Mouse (Mus musculus) neutrophil, adult 5-6 weeks (primary cell): Measurements from ENCODE around the gene Nuf2. TPM values are rescaled to one million over a fixed set of nuclear protein-coding genes. Genes with fewer than 3 reads are reported as not detected.
"Not testable (repeated sequence)": the region's sequence is repeated elsewhere in the genome, so short reads cannot be mapped to it uniquely, and the experiment has no call there.

Experiments used
- ATAC-seq: fragments of 151-379, 151-347 bp; 2 replicates; pipeline ENCODE4 v1.8.0; 2017; ENCODE audit warnings: mild to moderate bottlenecking, moderate TSS enrichment; ENCODE audit not compliant: insufficient number of reproducible peaks, poor library complexity, low FRiP score, severe bottlenecking; ENCODE audit errors: extremely low read depth
- total RNA-seq: library from RNA; stranded (forward); fragments of 200-1000 nt; gene quantifications from 2 replicates; pipeline ENCODE4 v1.2.3, GENCODE M21; 2017

Gene Nuf2
- 4.2 TPM in 1 of 2 replicates, not detected in the other for total RNA-seq

DNA sequence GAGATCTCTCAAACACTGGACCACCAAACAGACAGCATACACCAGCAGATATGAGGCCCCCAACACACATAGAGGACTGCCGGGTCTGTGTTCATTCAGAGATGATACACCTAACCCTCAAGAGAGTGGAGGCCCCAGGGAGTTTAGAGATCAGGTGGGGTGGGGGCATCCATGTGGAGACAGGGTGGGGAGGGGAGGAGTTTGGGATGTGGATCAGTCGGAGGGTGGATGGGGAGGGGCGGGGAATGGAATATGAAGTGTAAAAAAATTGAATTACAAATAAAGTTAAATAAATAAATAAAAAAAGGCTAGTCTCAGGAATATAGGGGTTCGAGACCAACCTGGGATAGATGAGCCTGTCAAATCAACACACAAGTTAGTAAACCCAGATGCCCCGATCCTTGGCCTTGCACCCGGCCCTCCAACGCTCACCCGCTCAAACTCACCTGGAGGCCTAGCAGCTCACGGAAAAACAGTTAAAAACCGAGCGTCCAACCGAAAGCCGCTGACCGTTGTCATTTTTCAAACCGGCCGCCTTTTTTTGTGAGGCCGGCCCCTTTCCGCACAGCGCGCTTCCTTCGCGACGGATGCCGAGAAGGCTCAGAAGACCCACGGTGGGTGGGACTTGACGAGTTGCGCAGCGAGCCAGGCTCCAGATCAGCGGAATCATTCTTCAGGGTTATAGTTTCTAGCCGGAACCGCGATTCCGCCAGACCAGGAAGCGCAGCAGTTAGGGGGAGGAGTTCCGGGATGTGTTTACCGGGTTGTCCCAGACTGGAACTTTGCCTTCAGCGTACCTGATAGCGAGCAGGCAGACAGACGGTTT is at the start of gene Nuf2:
Nuf2 (minus strand) TSS at position 589 of the 826 bp plus-strand sequence.
- ATAC-seq = peak; percentile 100

DNA sequence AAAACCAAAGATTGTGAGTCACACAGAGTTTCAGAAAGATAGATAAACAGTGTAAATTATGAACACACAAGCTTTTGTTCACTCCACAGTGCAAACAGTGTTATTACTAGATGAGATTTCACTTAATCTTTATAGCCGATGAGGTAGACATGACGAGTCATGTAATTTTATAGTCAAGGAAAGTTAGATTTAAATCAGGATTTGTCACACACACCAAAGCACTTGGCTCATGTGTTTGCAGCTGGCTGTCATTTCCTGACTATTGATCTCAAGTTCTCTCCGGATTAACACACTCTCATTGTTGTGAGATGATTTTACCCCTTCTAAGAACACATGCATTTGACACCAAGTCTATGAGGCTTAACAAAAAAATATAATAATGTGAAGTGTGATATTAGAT is 48.3 kb upstream of the Nuf2 start:
- ATAC-seq = no peak

DNA sequence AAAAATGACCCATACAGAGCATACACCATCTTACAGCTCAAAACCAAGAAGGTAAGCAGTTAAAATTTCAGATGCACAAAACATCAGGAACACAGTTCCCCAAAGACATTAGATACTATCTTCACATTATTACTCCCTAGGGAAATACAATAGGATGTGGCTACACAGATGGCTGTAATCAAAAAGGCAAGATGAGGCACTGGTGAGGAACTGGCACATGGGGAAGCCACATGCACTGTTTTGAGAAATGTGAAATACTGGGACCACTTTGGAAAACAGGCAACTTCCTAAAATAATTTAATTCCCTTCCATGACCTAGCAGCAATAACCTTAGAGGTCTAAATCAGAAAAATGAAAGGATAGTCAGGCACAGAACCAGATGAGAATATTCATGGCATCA is 42.9 kb upstream of the Nuf2 start:
- ATAC-seq = no peak

DNA sequence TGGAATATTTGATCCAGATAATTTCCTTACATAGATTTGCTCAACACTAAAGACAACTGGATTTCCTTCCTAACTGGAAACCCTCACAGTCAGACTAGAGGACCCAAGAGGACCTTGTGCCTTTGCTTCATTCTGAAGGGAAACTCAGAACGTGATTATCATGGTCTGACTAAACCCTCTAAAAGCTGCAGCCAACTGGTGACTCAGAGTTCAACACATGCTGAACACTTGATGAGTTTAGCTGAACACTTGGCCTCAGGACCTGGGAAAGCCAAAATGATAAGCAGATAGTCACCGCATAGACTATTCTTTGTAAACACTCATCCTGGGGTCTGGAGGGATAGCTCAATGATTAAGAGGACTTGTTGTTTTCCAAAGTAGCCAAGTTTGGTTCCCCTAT is 24.4 kb upstream of the Nuf2 start:
- no peak for ATAC-seq

DNA sequence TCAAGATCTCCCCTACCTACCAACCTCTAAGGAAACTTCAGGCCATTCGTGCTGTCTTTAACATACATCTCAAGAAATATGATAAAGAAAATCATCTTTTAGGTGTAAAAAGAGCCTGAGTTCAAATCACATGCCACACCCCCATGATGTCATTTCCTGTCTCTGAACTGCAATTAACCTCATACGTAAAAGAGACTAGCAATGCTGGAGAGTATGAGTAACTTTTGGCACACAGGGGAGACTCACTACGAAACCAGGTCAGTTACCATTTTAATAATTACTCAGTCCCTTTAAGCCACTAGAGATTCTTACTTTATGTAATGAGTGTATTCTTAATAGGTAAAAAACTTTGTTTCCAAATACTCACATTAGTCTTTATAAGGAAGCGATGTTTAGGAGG is 23.8 kb upstream of the Nuf2 start:
- ATAC-seq = no peak

DNA sequence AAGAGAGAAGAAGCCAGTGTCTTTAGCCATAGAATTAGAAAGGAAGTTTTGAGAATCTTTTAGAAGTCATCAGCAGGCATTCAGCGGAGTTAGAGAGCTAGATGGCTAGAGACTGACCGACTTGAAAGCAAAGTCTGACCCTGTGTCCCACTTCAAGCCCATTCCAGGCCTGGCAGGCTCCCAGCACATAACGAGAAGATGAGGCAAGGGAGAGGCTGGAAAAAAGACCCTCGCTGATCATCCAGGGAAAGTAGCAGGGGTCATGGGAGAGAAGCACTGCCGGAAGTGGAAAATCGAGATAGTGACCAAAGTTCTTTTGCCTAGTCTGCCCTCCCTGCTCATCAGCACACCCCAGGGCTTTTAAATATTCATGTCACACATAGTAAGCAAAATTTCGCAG is 22.2 kb upstream of the Nuf2 start:
- ATAC-seq = no peak

DNA sequence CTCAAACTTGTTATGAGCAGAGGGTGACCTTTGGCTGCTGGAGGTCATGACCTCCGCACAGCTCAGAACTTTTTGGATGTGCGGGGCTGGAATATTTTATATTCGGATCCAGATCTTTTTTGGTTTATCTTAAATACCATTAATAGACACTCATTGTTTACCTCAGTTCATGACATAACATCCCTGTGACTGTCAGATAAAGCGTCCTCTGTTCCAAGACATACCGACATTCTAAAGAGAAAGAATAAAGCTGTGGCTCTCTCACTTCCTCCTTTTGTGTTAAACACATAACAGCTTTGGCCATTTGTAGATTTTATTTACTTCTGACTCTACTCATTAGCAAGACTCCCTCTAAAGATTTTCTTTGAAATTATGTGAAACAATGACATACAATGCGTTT is 9.2 kb upstream of the Nuf2 start:
- no peak for ATAC-seq

DNA sequence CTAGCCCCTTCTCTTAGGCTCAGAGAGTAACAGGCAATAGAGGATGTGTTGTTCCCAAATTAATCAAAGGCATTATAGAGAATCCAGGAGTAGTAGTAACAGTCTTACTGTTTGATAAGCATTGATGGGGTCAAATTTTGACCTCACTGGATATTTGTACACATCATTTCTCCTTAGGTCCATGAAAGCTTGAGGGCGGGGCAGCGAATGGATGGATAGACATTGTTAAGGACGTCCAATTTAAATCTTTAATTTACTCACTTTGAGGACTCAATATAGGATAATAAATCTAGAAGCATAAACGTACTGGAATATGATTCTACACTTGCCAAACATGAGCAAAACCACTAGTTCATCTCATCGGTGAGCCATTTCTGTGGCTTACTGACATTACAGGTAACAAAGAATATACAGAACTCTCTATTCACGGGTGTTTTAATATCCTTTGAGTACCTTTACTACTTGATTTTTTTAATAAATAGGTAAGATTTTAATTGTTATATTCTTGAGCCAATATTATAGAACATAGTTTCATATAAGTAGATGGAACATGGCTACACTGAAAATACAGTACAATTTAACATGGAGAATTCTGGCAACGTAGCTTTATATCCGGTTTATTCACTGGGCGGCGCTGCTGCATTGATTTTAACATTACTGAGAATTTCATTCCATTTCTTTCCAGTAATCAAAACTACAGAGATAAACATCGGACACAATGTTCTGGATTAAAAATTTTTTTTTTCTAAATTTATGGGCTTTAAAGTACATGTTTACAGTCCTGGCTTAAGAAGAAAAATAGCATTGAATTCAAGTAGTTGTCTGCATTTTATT is 655 bp upstream of the Nuf2 start:
- no peak for ATAC-seq

DNA sequence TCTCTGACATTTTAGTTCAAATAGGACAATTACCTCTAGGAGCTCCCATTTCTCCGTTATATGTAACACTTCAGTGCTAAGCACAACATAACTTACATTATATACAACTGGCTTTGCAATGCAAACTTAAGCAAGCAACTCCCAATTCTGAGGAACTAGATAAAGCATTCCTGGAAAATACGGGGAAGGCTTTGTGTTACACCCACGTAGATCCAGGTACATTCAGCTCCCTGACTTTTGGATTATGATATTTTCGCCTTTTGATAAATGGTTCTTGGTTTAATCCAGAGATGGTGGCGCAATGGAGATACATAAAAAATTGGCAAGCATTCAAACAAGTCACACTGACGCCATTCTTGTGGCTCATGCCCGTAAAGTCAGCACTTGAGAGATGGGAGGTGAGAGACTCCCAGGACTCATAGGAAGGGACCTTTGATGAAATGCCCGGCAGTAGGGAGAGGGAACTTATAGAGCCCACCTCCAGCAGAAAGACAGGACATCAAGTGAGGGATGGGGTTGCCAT is 1.2 kb downstream of the Nuf2 start:
- no peak for ATAC-seq

DNA sequence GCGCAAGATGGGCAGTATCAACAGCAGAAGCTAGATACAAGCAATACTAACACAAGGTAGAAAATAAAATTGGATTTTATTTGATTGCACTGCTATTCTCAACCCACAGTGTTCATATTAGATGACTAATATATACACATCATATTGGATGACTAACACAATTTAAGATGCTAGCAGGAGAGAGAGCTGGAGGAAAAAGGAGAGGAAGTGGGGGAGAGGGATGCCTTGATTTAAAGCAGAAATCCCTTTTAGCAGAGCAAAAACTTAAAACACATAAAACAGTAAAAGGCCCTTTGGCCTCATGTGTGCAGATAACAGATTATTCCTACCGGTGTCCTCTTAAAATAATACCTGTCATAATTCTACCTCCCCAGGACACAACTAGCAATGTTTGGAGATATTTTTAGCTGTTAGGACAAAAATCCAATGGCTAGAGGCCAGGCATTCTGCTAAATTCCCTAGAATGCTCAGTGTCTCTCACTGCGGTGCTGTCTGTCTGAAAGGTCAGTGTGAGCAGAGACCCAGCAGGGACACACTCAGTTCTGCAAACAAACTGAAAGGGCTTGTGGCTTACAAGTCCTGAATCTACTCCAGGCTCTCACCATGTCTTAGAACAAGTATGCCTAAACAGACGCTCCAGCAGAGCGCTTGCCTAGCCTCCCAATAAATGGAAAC is 5.1 kb downstream of the Nuf2 start:
- ATAC-seq = no peak

DNA sequence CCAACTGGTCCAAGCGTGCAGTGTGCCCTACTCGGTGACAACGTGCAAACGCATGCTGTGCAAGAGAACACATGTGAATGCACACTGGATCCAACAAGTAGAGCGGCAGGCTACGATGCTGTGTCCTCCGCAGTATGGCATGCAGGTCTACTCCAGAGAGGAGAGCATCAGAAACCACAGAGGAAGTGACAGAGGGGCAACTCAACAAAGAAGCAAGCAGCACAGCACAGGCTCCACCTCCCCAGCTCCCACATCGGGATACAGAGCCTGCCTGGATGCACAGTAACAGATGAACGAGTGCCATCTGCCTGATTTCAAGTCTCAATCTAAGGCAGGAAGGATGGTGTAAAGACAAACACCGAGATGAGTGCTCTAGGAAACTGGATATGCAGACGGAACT is 11.9 kb downstream of the Nuf2 start:
- no peak for ATAC-seq

DNA sequence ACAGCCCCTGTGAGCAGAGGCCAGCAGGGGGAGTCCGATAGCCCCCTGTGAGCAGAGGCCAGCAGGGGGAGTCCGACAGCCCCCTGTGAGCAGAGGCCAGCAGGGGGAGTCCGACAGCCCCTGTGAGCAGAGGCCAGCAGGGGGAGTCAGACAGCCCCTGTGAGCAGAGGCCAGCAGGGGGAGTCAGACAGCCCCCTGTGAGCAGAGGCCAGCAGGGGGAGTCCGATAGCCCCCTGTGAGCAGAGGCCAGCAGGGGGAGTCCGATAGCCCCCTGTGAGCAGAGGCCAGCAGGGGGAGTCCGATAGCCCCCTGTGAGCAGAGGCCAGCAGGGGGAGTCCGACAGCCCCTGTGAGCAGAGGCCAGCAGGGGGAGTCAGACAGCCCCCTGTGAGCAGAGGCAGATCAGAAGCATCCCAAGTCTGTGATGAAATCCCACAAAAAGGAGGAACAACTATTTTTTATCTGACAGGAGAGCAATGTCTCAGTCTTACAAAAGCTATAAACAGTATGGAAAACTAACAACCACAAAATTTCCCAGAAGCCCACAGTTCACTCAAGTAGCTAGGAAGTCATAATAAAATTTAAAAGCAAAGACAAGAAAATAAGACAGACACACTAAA is 13.3 kb downstream of the Nuf2 start:
- not testable (repeated sequence) for ATAC-seq

DNA sequence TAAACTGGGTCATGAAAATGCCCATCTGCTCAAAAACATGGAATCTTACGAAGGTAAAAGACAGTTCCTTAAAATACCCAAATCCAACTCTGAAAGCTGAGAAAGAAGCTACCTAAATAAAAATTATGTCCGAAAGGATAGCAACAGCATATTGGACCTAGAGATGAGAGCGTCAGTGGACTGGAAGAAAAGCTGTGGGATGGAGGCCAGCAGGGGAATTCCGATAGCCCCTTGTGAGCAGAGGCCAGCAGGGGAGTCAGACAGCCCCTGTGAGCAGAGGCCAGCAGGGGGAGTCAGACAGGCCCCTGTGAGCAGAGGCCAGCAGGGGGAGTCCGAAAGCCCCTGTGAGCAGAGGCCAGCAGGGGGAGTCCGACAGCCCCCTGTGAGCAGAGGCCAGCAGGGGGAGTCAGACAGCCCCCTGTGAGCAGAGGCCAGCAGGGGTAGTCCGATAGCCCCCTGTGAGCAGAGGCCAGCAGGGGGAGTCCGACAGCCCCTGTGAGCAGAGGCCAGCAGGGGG is 13.8 kb downstream of the Nuf2 start:
- ATAC-seq = no peak

DNA sequence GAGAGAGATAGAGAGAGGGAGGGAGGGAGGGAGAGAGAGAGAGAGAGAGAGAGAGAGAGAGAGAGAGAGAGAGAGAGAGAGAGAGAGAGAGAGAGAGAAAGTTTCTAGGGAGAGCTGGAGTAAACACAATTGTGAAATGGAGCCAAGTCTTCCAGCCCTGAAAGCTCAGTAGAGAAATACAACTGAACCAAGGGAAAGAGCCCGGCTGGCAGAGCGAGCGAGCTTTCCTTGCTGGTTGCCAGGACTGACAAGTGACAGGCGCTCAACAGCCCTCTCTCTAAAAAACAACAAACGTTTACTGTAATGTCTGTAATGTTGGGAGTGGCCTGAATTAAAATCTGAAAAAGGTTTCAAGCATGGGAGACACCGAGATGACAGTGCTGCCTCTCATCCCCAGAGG is 24.9 kb downstream of the Nuf2 start:
- ATAC-seq = no peak

DNA sequence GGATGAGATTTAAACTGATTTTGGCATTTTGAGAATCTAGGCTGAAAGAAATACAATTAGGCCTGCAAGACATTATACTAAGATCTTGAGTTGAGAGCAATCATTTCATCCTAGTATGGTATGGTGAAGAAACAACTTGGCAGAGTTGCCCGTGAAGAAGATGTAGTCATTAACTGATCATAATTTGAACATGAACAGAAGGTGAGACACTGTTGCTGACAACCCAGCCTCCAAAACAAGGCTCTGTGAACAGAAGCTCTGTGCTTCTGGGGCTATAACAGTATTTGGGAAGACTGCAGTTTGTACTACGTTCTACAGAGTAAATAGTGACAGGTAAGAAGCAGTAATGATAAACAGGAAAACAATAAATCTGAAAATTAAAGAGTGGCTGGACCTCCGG is 28.4 kb downstream of the Nuf2 start:
- no peak for ATAC-seq

DNA sequence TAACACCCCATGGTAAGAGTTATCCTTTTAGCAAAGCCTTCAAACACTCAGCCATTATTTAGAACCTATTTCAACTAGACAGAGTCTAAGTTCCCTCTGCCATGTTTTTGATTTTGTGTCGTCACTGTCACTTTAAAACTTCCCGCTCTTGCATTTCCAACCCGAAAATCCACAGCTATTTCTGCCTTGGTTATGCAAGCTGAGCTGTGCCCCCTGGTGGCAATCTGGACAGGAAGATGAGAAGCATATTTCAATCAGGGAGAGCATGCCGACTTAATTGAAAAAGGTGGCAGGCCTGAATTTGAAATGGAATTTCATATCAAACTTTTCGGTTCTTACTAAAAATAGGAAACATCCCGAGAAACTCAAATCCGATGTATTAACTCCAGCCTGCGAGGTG is 35.6 kb downstream of the Nuf2 start:
- ATAC-seq = no peak

DNA sequence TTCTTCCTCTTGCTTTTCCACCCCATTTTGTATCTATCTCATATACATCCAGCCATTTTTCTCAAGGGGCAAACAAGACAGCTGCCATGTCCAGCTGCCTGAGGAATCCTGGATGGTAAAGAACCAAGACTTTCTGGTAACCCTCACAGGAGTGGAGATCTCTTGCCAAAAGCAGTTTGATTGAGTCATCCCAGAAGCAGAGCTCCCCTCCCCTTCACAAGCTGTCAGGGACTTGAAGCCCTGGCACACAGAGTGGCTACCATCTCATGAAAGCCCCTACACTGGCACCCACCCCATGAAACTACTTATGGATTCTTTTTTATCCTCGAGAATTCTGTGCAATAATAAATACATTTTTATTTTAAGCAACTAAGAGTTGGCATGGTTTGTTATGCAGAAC is 39.7 kb downstream of the Nuf2 start:
- ATAC-seq = no peak

DNA sequence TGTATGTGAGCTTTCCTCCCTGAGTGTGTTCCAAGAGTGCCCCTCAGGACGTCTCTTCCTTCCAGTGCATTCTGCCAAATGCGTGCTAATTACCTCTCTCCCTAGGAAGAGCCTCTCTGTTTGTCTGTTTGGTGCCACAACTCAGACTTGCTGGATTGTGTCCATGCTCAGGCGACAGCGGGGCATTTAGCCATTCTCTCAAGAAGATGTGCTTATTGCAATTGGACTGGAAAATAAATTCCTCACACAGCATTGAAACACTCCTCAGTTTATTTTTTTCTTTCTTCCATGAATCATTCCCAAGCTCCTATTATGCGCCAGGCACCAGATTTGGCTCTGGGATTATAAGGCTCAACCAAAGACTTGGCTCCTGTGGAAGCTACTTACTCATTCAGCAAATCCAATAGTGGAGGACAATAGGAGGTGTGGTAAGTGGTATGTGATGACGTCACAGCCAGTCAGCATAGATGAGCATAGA is 45.8 kb downstream of the Nuf2 start:
- ATAC-seq = no peak

DNA sequence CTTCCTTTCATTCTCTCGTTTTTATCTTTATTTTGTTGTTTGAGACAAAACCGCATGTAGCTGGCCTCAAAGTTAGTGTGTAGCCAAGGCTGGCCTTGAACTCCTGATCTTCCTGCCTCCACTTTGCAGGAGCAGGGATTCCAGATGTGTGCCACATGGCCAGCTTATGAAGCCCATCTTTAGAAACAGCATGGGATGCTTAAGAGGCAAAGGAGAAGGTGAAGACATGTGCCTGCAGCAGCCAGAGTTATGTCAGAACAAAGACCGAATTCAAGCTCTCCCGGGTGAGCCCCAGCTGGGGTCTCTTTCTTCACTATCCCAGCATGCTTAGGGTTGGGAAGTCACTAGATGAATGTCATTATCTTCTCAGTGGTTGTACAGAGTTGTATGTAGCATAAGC is 46.7 kb downstream of the Nuf2 start:
- ATAC-seq = no peak
